Mouse (Mus musculus) brain, embryonic 14.5 days (tissue): ENCODE measurements around the gene Wdcp.

Experiments used
- CTCF ChIP-seq: fragments of 200-500 bp; IDR thresholded peaks from 2 replicates; pipeline ENCODE4 v1.5.1; 2012; ENCODE audit warnings: inconsistent platforms, mild to moderate bottlenecking, moderate library complexity, borderline replicate concordance; ENCODE audit not compliant: insufficient read depth, insufficient read length; ENCODE audit errors: extremely low read depth
- POLR2A ChIP-seq: fragments of 200-500 bp; IDR thresholded peaks from 2 replicates; pipeline ENCODE4 v1.6.1; 2012; ENCODE audit warnings: mild to moderate bottlenecking, inconsistent platforms, borderline replicate concordance; ENCODE audit not compliant: poor library complexity, insufficient read depth, insufficient read length, severe bottlenecking; ENCODE audit errors: extremely low read depth

DNA sequence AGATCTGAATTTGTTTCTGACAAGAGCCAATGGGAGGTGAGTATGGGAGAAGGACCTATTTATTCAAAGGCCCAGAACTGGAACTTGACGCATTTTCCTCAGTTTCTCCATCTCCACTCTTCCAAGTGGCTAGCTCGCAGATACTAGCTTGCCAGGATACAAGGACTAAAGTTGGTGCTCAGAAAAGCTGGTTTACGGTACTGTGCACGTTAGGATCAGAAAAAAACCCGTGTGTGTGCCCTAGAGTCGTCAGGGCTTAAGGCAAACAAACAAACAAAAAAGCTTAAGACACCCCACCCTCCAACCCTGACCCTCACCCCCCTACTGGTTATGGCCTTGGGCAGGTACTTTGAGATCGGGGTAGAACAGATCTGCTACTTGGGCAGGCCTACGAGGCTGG, 647 bp upstream of the Wdcp start:
- TF ChIP-seq CTCF (no peak), POLR2A (no peak)
